In genomic region chr1:54552621-54553020, GRCm38 (mm10) we compare ENCODE assay signal across 32 mouse cellular contexts.
"Had no signal": no experiment of that assay in that cellular context is flagged by ENCODE, and none has a peak within 500 bp of the region (broad histone marks: within the 10 kb centered on the region; RNA-seq: fewer than 3 reads in every experiment).

No protein-coding gene starts in this region.

- H3K4me1 ChIP-seq: limb, embryonic 15.5 days; liver, embryonic 13.5 days; liver, embryonic 15.5 days; neural tube, embryonic 12.5 days had no signal

- ATAC-seq: liver, embryonic 12.5 days; lung, postnatal 0 days; midbrain, embryonic 13.5 days; midbrain, embryonic 15.5 days; midbrain, embryonic 16.5 days had no signal

- H3K27ac ChIP-seq: left cerebral cortex, adult 2 months; limb, embryonic 10.5 days; limb, embryonic 12.5 days; limb, embryonic 13.5 days; limb, embryonic 15.5 days; liver, embryonic 12.5 days; liver, embryonic 13.5 days; liver, embryonic 14.5 days; liver, embryonic 15.5 days; lung, embryonic 15.5 days; macrophage; midbrain, embryonic 10.5 days; midbrain, embryonic 12.5 days; midbrain, embryonic 13.5 days; midbrain, embryonic 15.5 days; neural tube, embryonic 12.5 days had no signal

- H3K9me3 ChIP-seq: limb, embryonic 10.5 days; limb, embryonic 12.5 days; limb, embryonic 13.5 days; limb, embryonic 15.5 days; liver, embryonic 12.5 days; liver, embryonic 13.5 days; liver, embryonic 15.5 days; lung, embryonic 15.5 days; megakaryocyte, embryonic 14.5 days; midbrain, embryonic 10.5 days; midbrain, embryonic 12.5 days; midbrain, embryonic 13.5 days; midbrain, embryonic 15.5 days; neural tube, embryonic 12.5 days had no signal

- H3K4me3 ChIP-seq: left cerebral cortex, adult 2 months; limb, embryonic 10.5 days; limb, embryonic 12.5 days; limb, embryonic 13.5 days; limb, embryonic 15.5 days; liver, embryonic 12.5 days; liver, embryonic 13.5 days; liver, embryonic 15.5 days; lung, embryonic 15.5 days; megakaryocyte, embryonic 14.5 days; midbrain, embryonic 10.5 days; midbrain, embryonic 12.5 days; midbrain, embryonic 13.5 days; midbrain, embryonic 15.5 days; myocyte; neural tube, embryonic 12.5 days had no signal

- H3K4me2 ChIP-seq: limb, embryonic 12.5 days; limb, embryonic 13.5 days; limb, embryonic 15.5 days; liver, embryonic 11.5 days; liver, embryonic 12.5 days; liver, embryonic 13.5 days; liver, embryonic 15.5 days; lung, embryonic 14.5 days; lung, embryonic 15.5 days; midbrain, embryonic 11.5 days; midbrain, embryonic 12.5 days; midbrain, embryonic 13.5 days; midbrain, embryonic 15.5 days; neural tube, embryonic 12.5 days had no signal

- H3K27me3 ChIP-seq: limb, embryonic 12.5 days; limb, embryonic 13.5 days; limb, embryonic 15.5 days; lung, embryonic 15.5 days; midbrain, embryonic 12.5 days; midbrain, embryonic 13.5 days; midbrain, embryonic 15.5 days; neural tube, embryonic 12.5 days had no signal

- H3K36me3 ChIP-seq: limb, embryonic 10.5 days; limb, embryonic 13.5 days; limb, embryonic 15.5 days; liver, embryonic 12.5 days; liver, embryonic 13.5 days; liver, embryonic 15.5 days had no signal

- H3K9ac ChIP-seq: limb, embryonic 12.5 days; limb, embryonic 13.5 days; limb, embryonic 15.5 days; liver, embryonic 12.5 days; liver, embryonic 13.5 days; liver, embryonic 14.5 days; liver, embryonic 15.5 days; lung, embryonic 14.5 days; lung, embryonic 15.5 days; midbrain, embryonic 12.5 days; midbrain, embryonic 13.5 days; midbrain, embryonic 15.5 days; neural tube, embryonic 12.5 days had no signal

- DNase-seq: left cerebral cortex, postnatal 4 days; liver; liver, embryonic 13.5 days; lung, adult 18-20 months; lung, adult 2 months; lung, embryonic 14.5 days; lung, postnatal 10 days; lung, postnatal 14 days; lung, postnatal 36 days; lung, postnatal 4 days; midbrain, embryonic 14.5 days had no signal
